ENCODE assay signal across 8 mouse cellular contexts in the genomic region with DNA sequence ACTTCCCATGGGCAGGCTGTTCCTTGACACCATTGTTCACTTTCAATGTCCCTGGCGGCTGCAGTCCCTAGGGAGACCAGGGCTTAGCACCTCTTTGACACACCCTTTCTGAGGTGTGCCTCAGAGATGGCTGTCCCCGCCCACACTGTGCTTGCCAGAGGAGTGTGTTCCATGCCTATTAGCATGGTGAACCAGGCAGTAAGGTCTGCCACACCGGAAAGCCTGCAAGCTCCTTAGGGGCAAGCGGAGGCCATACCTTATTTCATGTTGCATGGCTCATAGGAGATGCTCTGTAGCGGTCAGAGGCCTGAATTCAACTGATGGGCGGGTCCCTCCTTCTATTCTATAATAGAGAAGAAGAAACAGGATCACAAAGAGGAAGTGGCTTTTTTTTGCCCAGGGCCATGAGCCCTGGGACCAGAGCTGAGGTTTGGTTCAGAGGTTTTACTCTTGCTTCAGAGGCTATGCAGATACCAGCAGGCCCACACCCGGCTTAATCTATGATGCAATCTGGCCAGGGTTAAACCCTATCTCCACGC.
A peak's percentile ranks its signal among the peaks of the same experiment; 100 is the strongest.
DNase-seq lines count a peak whose midpoint lies in the region; ATAC-seq and TF ChIP-seq lines count a peak whose summit lies in the region.

No protein-coding gene starts in this region.

- no peak for DNase-seq in midbrain, postnatal 0 days (ENCODE audit: low spot score)
- no peak for DNase-seq in embryonic facial prominence, embryonic 11.5 days (ENCODE audit: low spot score)
- peak; percentile 24 for DNase-seq in kidney, adult 9 months
- no peak for DNase-seq in Muller cell, postnatal 12 days (ENCODE audit: inconsistent ontology term)
- DNase-seq in cerebellum, adult 2 months = no peak
- DNase-seq in c-Kit-positive CD71-positive TER-119-positive erythroid progenitor cells, embryonic 14.5 days (ENCODE audit: low spot score) = no peak

- H3K4me3 ChIP-seq in midbrain, embryonic 12.5 days = no peak overlapping the region
- H3K4me3 ChIP-seq in midbrain, postnatal 0 days (ENCODE audit: low read depth, low read length) = no peak overlapping the region
- H3K4me3 ChIP-seq in embryonic facial prominence, embryonic 11.5 days (ENCODE audit: low read depth, low read length) = no peak overlapping the region
- no peak overlapping the region for H3K4me3 ChIP-seq in cerebellum, adult 2 months (replicated peaks; ENCODE audit: insufficient read depth, low read depth, low read length)

- 0 out of 2 replicates have a peak, but pooled peaks have one; percentile 3 for ATAC-seq in midbrain, embryonic 12.5 days (ENCODE audit: low FRiP score, low read depth)
- no peak for ATAC-seq in midbrain, postnatal 0 days (ENCODE audit: low FRiP score)
- 0 out of 2 replicates have a peak, but pooled peaks have one; percentile 22 for ATAC-seq in embryonic facial prominence, embryonic 11.5 days (replicated peaks; ENCODE audit: insufficient number of reproducible peaks, low FRiP score, low TSS enrichment, low read depth)
- ATAC-seq in megakaryocyte, adult 5-6 weeks (ENCODE audit: poor library complexity, severe bottlenecking) = peak; percentile 76

- H3K36me3 ChIP-seq in midbrain, embryonic 12.5 days = 0 out of 2 replicates have a peak, but pooled peaks cover 6% of the 10 kb centered on the region
- no peaks in the 10 kb centered on the region for H3K36me3 ChIP-seq in midbrain, postnatal 0 days (ENCODE audit: insufficient read depth, low read length)
- no peaks in the 10 kb centered on the region for H3K36me3 ChIP-seq in embryonic facial prominence, embryonic 11.5 days (replicated peaks; ENCODE audit: control insufficient read depth, insufficient read depth, low read depth, low read length)

- H3K4me2 ChIP-seq in midbrain, embryonic 12.5 days (replicated peaks) = no peak overlapping the region
- no peak overlapping the region for H3K4me2 ChIP-seq in midbrain, postnatal 0 days (ENCODE audit: low read depth, low read length, poor library complexity, severe bottlenecking)
- no peak overlapping the region for H3K4me2 ChIP-seq in embryonic facial prominence, embryonic 11.5 days (ENCODE audit: low read depth, low read length)

- WGBS in midbrain, embryonic 12.5 days = 71% methylated on average over 8 of the region's 8 CpGs
- WGBS in midbrain, postnatal 0 days = 76% methylated on average over 8 of the region's 8 CpGs
- 65% methylated on average over 8 of the region's 8 CpGs for WGBS in embryonic facial prominence, embryonic 11.5 days
- 94% methylated on average over 8 of the region's 8 CpGs for WGBS in cerebellum, adult 2 months

- H3K4me1 ChIP-seq in midbrain, embryonic 12.5 days = peaks cover 45% of the 10 kb centered on the region
- peaks cover 13% of the 10 kb centered on the region; the same call in 1 of the 2 replicates for H3K4me1 ChIP-seq in midbrain, postnatal 0 days (ENCODE audit: insufficient read depth, low read length)
- peaks cover 15% of the 10 kb centered on the region for H3K4me1 ChIP-seq in embryonic facial prominence, embryonic 11.5 days (ENCODE audit: control insufficient read depth, insufficient read depth, low read length)
- H3K4me1 ChIP-seq in cerebellum, adult 2 months (ENCODE audit: control insufficient read depth, insufficient read depth, low read length) = no peaks in the 10 kb centered on the region

- TF ChIP-seq CTCF in midbrain, postnatal 0 days (IDR thresholded peaks at IDR 0.05) = no peak
- TF ChIP-seq CTCF in cerebellum, adult 2 months (IDR thresholded peaks at IDR 0.05; ENCODE audit: borderline replicate concordance, insufficient read depth, low read depth, low read length) = no peak

- H3K27ac ChIP-seq in midbrain, embryonic 12.5 days (replicated peaks) = peak overlapping the region; percentile 49; the same call in 1 of the 2 replicates
- H3K27ac ChIP-seq in midbrain, postnatal 0 days (ENCODE audit: low read depth, low read length) = no peak overlapping the region
- H3K27ac ChIP-seq in embryonic facial prominence, embryonic 11.5 days (replicated peaks; ENCODE audit: low read depth, low read length) = peak overlapping the region; percentile 79
- no peak overlapping the region for H3K27ac ChIP-seq in cerebellum, adult 2 months (ENCODE audit: insufficient read depth, low read length)

- H3K27me3 ChIP-seq in midbrain, embryonic 12.5 days = no peaks in the 10 kb centered on the region
- no peaks in the 10 kb centered on the region for H3K27me3 ChIP-seq in midbrain, postnatal 0 days (ENCODE audit: insufficient read depth, low read length)
- H3K27me3 ChIP-seq in embryonic facial prominence, embryonic 11.5 days (ENCODE audit: control insufficient read depth, insufficient read depth, low read length) = no peaks in the 10 kb centered on the region
- no peaks in the 10 kb centered on the region for H3K27me3 ChIP-seq in cerebellum, adult 2 months (ENCODE audit: control insufficient read depth, insufficient read depth, low read length)

- H3K9ac ChIP-seq in midbrain, embryonic 12.5 days (replicated peaks) = no peak overlapping the region
- H3K9ac ChIP-seq in midbrain, postnatal 0 days (replicated peaks; ENCODE audit: low read length, poor library complexity, severe bottlenecking) = no peak overlapping the region
- H3K9ac ChIP-seq in embryonic facial prominence, embryonic 11.5 days (replicated peaks; ENCODE audit: low read length) = no peak overlapping the region

- no peak for TF ChIP-seq POLR2A in cerebellum, adult 2 months (IDR thresholded peaks at IDR 0.05; ENCODE audit: borderline replicate concordance, insufficient read depth, low read length)

- H3K9me3 ChIP-seq in midbrain, embryonic 12.5 days = no peaks in the 10 kb centered on the region
- no peaks in the 10 kb centered on the region for H3K9me3 ChIP-seq in midbrain, postnatal 0 days (ENCODE audit: low read length)
- no peaks in the 10 kb centered on the region for H3K9me3 ChIP-seq in embryonic facial prominence, embryonic 11.5 days (replicated peaks; ENCODE audit: control insufficient read depth, low read length)

Comparison
In these comparisons a context has a peak if more than half of its experiments do, and no peak if none do; other contexts are left out.
1. H3K27ac ChIP-seq: peak in midbrain, embryonic 12.5 days (single experiment) and embryonic facial prominence, embryonic 11.5 days (single experiment); none in midbrain, postnatal 0 days (single experiment) and cerebellum, adult 2 months (single experiment).